Mouse (Mus musculus): Measurements from ENCODE around the gene Lman2l. TPM values are rescaled to one million over a fixed set of nuclear protein-coding genes. Genes with fewer than 3 reads are reported as not detected.

The Lman2l gene
- total and polyA plus RNA-seq, 3 experiments, result 8.5 to 19.1 (median 8.8) TPM

DNA sequence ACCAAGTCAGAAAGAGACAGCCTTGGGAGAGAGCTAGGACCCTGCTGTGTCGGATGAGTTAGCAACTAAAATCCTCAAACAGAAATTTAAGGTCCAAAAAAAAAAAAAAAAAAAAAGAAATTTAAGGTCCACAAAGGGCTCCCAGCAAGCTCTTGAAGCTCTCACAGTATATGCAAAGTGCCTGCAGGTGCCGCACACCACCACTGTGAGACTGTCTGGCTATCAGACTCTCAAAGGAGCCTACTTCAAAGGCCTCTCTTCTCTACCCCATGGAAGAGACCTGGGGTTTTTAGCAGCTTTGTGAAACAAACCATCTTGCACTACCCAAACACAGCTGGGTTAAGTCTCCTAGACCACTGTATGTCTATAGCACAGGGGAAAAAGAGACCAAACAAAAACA is 15.6 kb downstream of the Lman2l start:
- H3K27ac ChIP-seq (ENCODE audit: insufficient read depth, low read depth), result no peak overlapping the region
- TF ChIP-seq KAT2A (IDR thresholded peaks at IDR 0.05; ENCODE audit: insufficient replicate concordance, low read length) (no peak), EP300 (IDR thresholded peaks at IDR 0.05; ENCODE audit: low read length) (no peak)
- peaks cover 59 to 96% of the 10 kb centered on the region in 2 experiments for H3K36me3 ChIP-seq (replicated peaks in 1 of 2; ENCODE audit: control insufficient read depth in 1 of 2, insufficient read depth in 1 of 2, low read length in 1 of 2)
- no peak overlapping the region for H3K9ac ChIP-seq (ENCODE audit: insufficient read depth, low read depth)
- H3K4me2 ChIP-seq (ENCODE audit: insufficient read depth, low read depth, poor library complexity, severe bottlenecking), result no peak overlapping the region
- H3K4me3 ChIP-seq (replicated peaks in 1 of 3; ENCODE audit: low read depth in 2 of 3, low read length in 2 of 3, poor library complexity in 1 of 3), result no peak overlapping the region
- H3K79me2 ChIP-seq (replicated peaks; ENCODE audit: control insufficient read depth, extremely low read depth, insufficient read depth, poor library complexity, severe bottlenecking), result no peaks in the 10 kb centered on the region
- dilution Hi-C loops (cut with MboI; ENCODE audit: extremely low pct_ligation_motif_present, extremely low pct_unique_long_range_greater_than_20kb, low sequenced_read_pairs), result no loop called here
- in situ Hi-C loops (cut with MboI; ENCODE audit: low pct_ligation_motif_present, low pct_unique_long_range_greater_than_20kb, low sequenced_read_pairs), result no loop called here
- H3K4me1 ChIP-seq (ENCODE audit: control insufficient read depth in 1 of 2, insufficient read depth in 2 of 2), result no peaks in the 10 kb centered on the region
- H3K9me3 ChIP-seq (replicated peaks; ENCODE audit: low read length), result no peaks in the 10 kb centered on the region
- no peak for DNase-seq (ENCODE audit: extremely low read depth)
- H3K27me3 ChIP-seq (replicated peaks), result no peaks in the 10 kb centered on the region

DNA sequence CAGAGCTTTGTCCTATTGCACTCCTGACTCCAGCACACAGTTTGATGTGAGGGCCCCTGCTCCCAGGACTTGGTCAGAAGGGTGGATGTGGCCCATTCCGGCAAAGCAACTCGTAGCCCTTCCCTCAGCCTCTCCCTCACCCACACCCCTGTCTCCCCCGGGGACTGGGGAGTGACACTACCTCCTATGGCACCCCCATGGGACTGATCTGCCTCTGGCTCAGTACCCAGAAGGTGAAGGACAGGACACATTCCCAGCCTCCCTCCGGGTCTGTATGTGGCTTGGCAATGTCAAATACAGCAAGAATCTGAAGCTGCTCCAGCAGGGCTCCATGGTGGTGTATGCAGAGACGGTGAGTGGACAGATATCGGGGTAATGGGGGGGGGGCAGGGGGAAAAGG is 40.5 kb downstream of the Lman2l start:
- Histone ChIP-seq H3K4me2 (ENCODE audit: insufficient read depth, low read depth, poor library complexity, severe bottlenecking) (no peak overlapping the region), H3K4me1 (ENCODE audit: control insufficient read depth in 1 of 2, insufficient read depth in 2 of 2) (no peaks in the 10 kb centered on the region), H3K4me3 (replicated peaks in 1 of 3; ENCODE audit: low read depth in 2 of 3, low read length in 2 of 3, poor library complexity in 1 of 3) (no peak overlapping the region), H3K27me3 (replicated peaks) (peaks cover 6% of the 10 kb centered on the region), H3K9ac (ENCODE audit: insufficient read depth, low read depth) (no peak overlapping the region), H3K36me3 (replicated peaks in 1 of 2; ENCODE audit: control insufficient read depth in 1 of 2, insufficient read depth in 1 of 2, low read length in 1 of 2) (no peaks in the 10 kb centered on the region), H3K27ac (ENCODE audit: insufficient read depth, low read depth) (no peak overlapping the region), H3K9me3 (replicated peaks; ENCODE audit: low read length) (no peaks in the 10 kb centered on the region), H3K79me2 (replicated peaks; ENCODE audit: control insufficient read depth, extremely low read depth, insufficient read depth, poor library complexity, severe bottlenecking) (no peaks in the 10 kb centered on the region)
- TF ChIP-seq KAT2A (IDR thresholded peaks at IDR 0.05; ENCODE audit: insufficient replicate concordance, low read length), result no peak
- no peak for TF ChIP-seq CTCF (conservative IDR thresholded peaks at IDR 0.05 in 1 of 2, IDR thresholded peaks at IDR 0.05 in 1 of 2; ENCODE audit: low read depth in 2 of 2, low read length in 2 of 2)
- TF ChIP-seq ETS1 (conservative IDR thresholded peaks at IDR 0.05; ENCODE audit: low read depth, low read length), result no peak
- no peak for TF ChIP-seq POLR2AphosphoS2 (IDR thresholded peaks at IDR 0.05; ENCODE audit: low read depth, low read length)
- no peak for TF ChIP-seq E2F4 (IDR thresholded peaks at IDR 0.05; ENCODE audit: insufficient replicate concordance, low read depth, low read length)
- TF ChIP-seq BHLHE40 (IDR thresholded peaks at IDR 0.05; ENCODE audit: low read depth, low read length), result no peak
- no peak for TF ChIP-seq MXI1 (IDR thresholded peaks at IDR 0.05; ENCODE audit: low read depth, low read length)
- no peak for DNase-seq (ENCODE audit: extremely low read depth)
- dilution Hi-C loops (cut with MboI; ENCODE audit: extremely low pct_ligation_motif_present, extremely low pct_unique_long_range_greater_than_20kb, low sequenced_read_pairs) (no loop called here), in situ Hi-C loops (cut with MboI; ENCODE audit: low pct_ligation_motif_present, low pct_unique_long_range_greater_than_20kb, low sequenced_read_pairs) (no loop called here)

DNA sequence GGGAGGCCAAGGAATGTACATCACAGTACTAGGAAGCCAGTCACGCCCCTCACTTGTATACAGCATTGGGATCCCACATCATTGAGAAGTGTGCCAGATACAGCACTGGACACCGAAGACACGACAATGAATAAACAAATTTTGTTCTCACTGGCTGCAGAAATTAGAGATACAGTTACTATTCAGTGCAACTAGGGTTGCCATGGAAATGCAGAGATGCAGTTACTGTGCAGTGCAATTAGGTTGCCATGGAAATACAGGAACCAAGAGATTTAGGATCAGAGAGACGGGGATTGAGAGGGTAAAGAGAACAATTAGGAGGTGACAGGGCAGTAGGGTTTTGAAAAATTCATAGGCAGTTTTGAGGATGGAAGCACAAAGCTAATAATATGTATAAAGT is 43.6 kb downstream of the Lman2l start:
- H3K4me3 ChIP-seq (replicated peaks in 1 of 3; ENCODE audit: low read depth in 2 of 3, low read length in 2 of 3, poor library complexity in 1 of 3), result no peak overlapping the region
- H3K9ac ChIP-seq (ENCODE audit: insufficient read depth, low read depth), result no peak overlapping the region
- H3K4me1 ChIP-seq (ENCODE audit: control insufficient read depth in 1 of 2, insufficient read depth in 2 of 2), result no peaks in the 10 kb centered on the region
- peaks cover 6% of the 10 kb centered on the region for H3K27me3 ChIP-seq (replicated peaks)
- dilution Hi-C loops (cut with MboI; ENCODE audit: extremely low pct_ligation_motif_present, extremely low pct_unique_long_range_greater_than_20kb, low sequenced_read_pairs) (no loop called here), in situ Hi-C loops (cut with MboI; ENCODE audit: low pct_ligation_motif_present, low pct_unique_long_range_greater_than_20kb, low sequenced_read_pairs) (no loop called here)
- H3K4me2 ChIP-seq (ENCODE audit: insufficient read depth, low read depth, poor library complexity, severe bottlenecking), result no peak overlapping the region
- H3K9me3 ChIP-seq (replicated peaks; ENCODE audit: low read length), result no peaks in the 10 kb centered on the region
- no peaks in the 10 kb centered on the region for H3K36me3 ChIP-seq (replicated peaks in 1 of 2; ENCODE audit: control insufficient read depth in 1 of 2, insufficient read depth in 1 of 2, low read length in 1 of 2)
- H3K79me2 ChIP-seq (replicated peaks; ENCODE audit: control insufficient read depth, extremely low read depth, insufficient read depth, poor library complexity, severe bottlenecking), result no peaks in the 10 kb centered on the region
- H3K27ac ChIP-seq (ENCODE audit: insufficient read depth, low read depth), result no peak overlapping the region
- no peak for DNase-seq (ENCODE audit: extremely low read depth)
- TF ChIP-seq RAD21 (IDR thresholded peaks at IDR 0.05; ENCODE audit: low read depth, low read length) (no peak), TCF12 (IDR thresholded peaks at IDR 0.05; ENCODE audit: low read depth, low read length) (no peak), CHD1 (IDR thresholded peaks at IDR 0.05; ENCODE audit: low read depth, low read length) (no peak), CTCF (conservative IDR thresholded peaks at IDR 0.05 in 1 of 2, IDR thresholded peaks at IDR 0.05 in 1 of 2; ENCODE audit: low read depth in 2 of 2, low read length in 2 of 2) (no peak)
